Mouse (Mus musculus): ENCODE data around the gene Mepe.

Gene Mepe

DNA sequence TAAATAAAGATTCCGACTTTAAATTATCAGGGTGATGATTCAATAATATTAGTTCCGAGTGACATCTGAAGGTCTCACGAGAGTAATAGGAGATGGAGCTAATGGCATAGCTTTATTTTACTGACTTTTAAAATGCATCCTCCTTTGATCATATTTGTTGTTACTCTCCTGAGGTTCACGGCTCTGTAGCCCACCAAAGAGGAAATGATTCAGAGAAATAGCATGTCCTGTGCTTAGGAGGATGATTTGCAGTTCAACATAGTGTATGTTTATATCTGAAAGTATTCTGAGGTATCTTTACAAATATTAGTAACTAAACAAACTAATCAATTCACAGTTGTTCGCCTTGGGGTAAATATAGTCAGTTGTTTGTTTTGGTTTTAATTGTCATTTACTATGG is 32.4 kb downstream of the Mepe start:
- DNase-seq = no peak

GRCm38 (mm10) chr5:104358592-104358991 is 33.5 kb downstream of the Mepe start:
- no peak for DNase-seq

DNA sequence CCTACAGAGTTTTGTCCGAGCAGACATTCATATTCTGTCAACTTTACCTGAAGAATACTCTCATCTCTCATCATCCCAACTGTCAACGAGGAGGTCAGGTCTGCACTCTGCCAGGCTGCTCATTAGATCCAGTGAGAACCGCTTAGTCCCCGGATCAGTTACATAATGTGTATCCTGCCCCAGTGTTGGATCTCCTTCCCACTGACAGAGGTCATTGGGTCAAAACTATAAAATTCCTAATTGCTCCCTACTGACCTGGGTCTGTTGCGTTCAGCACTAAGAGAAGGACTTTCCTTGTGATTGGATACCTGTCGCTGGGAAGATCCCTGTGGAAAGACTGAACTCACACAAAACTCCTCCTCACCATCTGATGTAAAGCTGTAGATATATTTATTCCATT is 34.1 kb downstream of the Mepe start:
- DNase-seq = peak in 1 of 2 experiments; percentile 41

- peak; percentile 13 to 42 for DNase-seq
Observed at GRCm38 (mm10) chr5:104370580-104370979, 45.5 kb downstream of the Mepe start.

- no peak for DNase-seq
Observed at GRCm38 (mm10) chr5:104371284-104371683, 46.2 kb downstream of the Mepe start.

DNA sequence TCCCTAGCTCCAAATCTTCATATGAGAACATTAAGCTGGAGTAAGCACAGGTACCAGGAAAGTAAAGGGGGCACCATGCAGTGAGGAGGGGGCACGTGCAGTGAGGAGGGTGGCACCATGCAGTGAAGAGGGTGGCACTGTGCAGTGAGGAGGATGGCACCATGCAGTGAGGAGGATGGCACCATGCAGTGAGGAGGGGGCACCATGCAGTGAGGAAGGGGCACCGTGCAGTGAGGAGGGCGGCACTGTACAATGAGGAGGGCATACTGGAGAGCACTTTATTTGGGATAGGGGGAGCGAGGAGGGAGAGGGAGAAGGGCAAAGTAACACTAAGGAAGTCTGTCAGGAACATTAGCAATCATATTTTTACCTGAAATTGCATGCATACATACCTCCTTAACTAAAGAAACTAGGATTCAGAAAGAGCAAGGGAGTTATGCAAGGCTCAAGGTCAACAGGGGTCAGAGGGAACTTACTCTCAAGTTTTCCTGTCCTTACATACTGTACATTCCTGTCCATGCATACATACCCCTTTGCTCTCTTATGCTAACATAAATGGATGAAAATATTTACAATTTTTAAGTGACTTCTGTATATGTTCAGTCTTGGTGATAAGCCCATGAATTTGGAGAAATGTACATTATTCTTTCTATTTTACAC is 48.6 kb downstream of the Mepe start:
- no peak for DNase-seq

DNA sequence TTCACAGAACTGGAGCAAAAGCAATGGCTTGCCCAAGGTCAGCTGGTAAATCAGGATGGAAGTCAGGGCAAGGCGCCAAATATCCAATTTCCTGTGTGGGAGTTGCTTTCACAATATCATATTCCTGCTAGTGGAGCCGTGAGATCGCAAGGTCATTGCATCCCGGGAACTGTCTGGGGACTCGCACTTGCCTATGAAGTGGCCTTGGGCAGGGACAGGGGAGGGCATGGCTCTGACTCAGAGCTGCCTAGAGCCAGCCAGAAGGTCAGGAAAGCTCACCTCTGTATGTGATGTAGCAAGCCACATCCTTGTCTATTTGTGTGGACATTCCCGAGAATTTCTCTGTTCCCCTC is 49.2 kb downstream of the Mepe start:
- DNase-seq = peak; percentile 85 to 86

DNA sequence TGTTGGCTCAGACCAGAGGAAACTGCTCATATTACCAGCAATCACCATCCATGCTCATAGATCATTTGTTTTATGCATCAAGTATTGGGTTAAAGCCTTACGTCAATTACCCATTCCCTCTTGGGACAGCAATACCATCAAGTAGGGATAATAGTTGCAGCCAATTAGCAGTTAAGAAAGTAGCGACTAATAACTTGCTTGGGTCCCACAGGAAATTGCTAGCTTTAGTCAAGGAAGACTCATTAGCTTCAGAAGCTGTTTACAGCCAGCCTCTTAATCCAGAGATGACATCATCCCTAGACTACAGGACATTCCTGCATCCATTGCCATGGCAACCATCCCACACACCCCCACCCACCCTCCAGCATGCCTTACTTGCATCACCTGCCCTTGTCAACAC is 50.0 kb downstream of the Mepe start:
- DNase-seq = no peak

GRCm38 (mm10) chr5:104376890-104377289 is 51.8 kb downstream of the Mepe start:
- DNase-seq = no peak

GRCm38 (mm10) chr5:104380574-104380973 is 55.4 kb downstream of the Mepe start:
- no peak for DNase-seq

GRCm38 (mm10) chr5:104381671-104382070 is 56.5 kb downstream of the Mepe start:
- DNase-seq = no peak

GRCm38 (mm10) chr5:104384540-104384939 is 59.4 kb downstream of the Mepe start:
- DNase-seq = no peak

GRCm38 (mm10) chr5:104385521-104385920 is 60.4 kb downstream of the Mepe start:
- no peak for DNase-seq

GRCm38 (mm10) chr5:104386908-104387307 is 61.8 kb downstream of the Mepe start:
- DNase-seq = no peak
